Mouse (Mus musculus) gastrocnemius, postnatal 25 days (tissue): ENCODE results near the gene Slc30a2. TPM values are rescaled to one million over a fixed set of nuclear protein-coding genes. Genes with fewer than 3 reads are reported as not detected.

Source experiments
- DNase-seq: peaks from one replicate; pipeline ENCODE4 v3.0.0; 2022
- total RNA-seq, 2 experiments: library from RNA; stranded (reverse); gene quantifications; 1 replicate in 1 of 2; 2 replicates in 1 of 2; pipeline ENCODE4 v1.2.3; 2021

Slc30a2 gene
- total RNA-seq, 2 experiments from 2014 or later, result 1.4 to 7.2 TPM

DNA sequence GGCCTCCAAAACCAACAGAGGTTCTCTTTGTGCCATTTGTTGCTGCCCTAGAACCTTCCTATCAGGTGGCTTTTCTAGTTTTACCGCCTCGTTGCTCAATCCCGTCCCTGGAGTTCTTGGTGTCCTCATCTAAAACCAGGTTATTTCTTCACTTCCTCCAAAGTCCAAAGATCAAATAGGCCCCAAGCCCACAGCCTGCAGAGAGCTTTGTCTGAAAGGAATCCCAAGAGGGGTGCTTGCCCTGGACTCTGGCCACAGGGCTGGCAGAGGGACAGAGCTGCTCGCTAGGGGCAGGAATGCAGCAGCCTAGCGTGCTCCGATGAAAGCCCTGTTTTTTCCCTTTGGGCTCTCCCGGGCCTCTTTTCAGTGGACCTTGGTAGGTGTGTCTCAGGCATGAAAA lies 54.1 kb downstream of the Slc30a2 start:
- peak; percentile 46 for DNase-seq

DNA sequence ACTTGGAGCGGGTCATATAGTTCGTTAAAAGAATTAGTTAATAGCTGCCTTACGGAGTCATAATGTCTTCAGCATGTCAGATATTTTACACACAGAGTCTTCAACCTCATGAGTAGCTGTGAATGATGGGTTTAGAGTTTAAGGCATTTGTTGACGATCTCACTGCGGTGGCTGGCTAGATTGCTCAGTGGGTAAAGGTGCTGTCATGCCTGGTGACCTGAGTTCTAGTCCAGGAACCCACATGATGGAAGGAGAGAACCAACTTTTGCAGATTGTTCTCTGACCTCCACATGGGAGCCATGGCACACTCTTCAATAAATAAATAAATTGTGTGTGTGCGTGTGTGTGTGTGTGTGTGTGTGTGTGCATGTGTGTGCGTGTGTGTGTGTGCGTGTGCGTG lies 54.8 kb downstream of the Slc30a2 start:
- DNase-seq, result no peak

DNA sequence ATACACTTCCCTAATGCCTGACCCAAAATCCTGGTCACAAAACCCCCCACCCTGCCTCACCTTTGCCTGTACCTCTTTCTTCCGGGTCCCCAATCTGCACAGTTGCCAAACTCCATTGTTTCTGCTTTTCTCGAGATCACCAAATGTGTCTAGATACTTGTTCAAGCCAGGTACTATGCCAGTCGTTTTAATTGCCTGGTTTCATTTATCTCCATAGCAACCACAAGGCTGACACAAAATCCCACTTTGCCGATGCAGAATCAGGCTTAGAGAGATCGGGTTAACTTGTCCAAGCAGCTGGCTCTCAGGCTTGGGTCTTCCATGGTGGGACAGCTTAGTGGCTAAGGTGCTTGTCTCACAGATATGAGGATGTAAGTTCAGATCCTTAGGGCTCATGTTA lies 57.2 kb downstream of the Slc30a2 start:
- no peak for DNase-seq

DNA sequence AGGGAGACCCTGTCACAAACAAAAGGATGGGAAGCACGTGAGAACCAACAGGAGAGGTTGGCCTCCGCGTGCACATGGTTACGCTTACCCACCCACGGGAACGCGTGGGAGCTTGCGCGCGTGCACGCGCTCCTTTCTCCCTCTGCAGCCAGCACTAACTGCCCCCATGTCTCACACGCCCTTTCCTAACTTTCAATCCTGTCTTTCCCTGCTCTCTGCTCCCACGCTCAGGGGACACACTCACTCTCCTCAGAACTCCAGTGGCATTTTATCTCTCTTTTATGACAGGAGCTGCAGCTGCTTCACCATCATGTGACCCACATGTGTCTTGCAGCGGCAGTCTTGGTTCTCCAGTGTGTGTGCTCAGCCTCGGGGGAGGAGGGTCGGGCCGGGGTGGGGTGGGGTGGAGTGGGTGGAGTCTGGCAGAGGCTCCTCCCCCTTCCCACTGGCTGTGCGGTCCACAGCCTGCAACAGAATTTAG lies 58.2 kb downstream of the Slc30a2 start:
- DNase-seq, result peak; percentile 66

DNA sequence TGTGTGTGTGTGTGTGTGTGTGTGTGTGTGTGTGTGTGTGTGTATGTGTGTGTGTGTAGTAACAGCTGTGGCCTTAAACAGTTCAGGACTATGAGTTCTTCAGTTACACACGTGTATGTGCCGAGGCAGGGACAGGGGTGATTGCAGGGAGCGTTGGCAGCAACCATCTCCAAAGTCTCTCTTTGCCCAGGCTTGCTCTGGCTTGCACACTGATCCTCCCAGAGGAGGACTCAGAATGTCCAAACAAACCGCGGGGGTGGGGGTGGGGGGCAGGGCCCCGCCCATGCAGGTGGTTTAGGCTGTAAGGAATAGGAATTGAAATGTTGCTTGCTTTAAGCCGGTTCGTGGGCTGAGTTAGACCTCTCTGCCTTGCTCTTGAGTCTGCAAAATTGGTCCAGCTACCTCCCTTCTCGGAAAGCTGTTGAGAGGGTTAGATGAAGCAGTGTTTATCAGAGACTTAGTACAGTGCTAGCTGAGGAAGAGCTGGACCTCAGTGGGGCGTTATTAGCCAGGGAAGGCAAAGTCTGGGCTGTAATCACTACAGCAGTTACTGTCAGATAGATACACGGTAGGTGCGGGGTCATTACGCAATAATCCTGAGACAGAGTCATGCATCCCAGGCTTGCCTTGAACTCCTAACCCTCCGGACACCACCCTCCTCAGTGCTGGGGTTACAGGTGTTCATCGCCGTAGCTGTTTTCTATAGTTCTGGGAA lies 59.0 kb downstream of the Slc30a2 start:
- no peak for DNase-seq

DNA sequence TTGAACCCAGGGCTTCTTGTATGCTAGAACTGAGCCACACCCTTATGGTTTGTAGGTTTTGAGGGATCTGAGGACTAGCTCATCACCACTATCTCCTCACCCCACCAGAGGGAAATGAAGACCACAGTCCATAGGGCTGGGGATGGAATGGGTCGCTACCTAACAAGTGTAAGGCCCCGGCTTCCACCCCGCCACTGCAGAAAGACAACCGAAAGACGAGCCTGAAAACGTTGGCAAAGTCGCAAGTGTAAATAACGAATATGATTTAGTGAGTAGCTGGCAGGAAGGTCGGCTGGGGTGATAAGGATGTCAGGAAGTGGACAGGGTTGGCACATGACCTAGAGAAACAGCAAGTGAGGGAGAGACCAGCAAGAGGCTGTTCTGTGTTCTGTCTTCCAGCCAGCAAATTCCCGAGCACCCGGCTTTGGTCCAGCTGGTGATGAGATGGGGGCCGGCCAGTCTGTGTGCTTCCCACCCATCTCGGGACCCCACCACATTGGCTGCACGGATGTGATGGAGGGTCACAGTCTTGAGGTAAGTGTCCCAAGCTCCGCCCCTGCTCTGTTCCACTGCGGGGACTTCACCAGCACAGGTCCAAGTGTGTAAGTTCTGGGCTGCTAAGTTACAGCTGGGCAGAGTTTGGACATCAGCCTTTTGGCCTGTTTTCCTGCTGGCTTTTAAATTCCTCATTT lies 59.7 kb downstream of the Slc30a2 start:
- no peak for DNase-seq

DNA sequence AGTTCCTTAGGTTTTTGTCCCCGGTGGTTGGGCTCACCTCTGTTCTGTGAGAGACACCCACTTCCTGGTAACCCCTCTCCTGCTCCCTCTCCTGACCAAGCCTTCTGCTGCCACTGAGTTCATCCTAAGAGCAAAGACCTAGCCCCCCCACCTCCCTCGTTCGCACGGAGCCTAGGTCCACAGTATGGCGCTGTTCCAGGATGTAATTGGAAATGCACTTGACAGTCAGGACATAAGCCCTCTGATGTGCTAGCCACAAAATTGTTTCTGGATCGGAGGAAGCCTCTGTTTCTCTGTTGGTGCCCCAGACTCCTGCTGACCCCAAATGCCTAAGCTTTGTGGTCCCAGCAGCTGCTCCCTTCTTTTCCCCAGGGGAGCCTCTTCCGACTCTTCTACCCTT lies 60.7 kb downstream of the Slc30a2 start:
- no peak for DNase-seq

Other genes starting within 250 kb of the Slc30a2 start
- gene Cd52, start 248.1 kb upstream of the Slc30a2 start, total RNA-seq, result 1 to 10 TPM in 1 of 2 experiments, under 1 TPM in 1; 0.61 to 1.2 TPM
- 1 to 10 TPM; 1.0 to 1.3 TPM for gene Ubxn11, start 240.6 kb upstream of the Slc30a2 start, total RNA-seq
- 10 to 100 TPM; 19.1 to 26.6 TPM for gene Sh3bgrl3, start 214.4 kb upstream of the Slc30a2 start, total RNA-seq
- gene Cep85, start 156.1 kb upstream of the Slc30a2 start, total RNA-seq, result 10 to 100 TPM; 38.9 to 63.2 TPM
- gene Gm7534, start 140.2 kb upstream of the Slc30a2 start, total RNA-seq, result not detected
- 1 to 10 TPM; 1.2 to 1.4 TPM for gene Catsper4, start 115.8 kb upstream of the Slc30a2 start, total RNA-seq
- gene Cnksr1, start 104.8 kb upstream of the Slc30a2 start, total RNA-seq, result 10 to 100 TPM; 22.8 to 32.8 TPM
- not detected for gene E130218I03Rik, start 99.5 kb upstream of the Slc30a2 start, total RNA-seq
- gene Zfp593, start 97.6 kb upstream of the Slc30a2 start, total RNA-seq, result 1 to 10 TPM; 3.3 to 4.4 TPM
- gene Gm30191, start 96.2 kb upstream of the Slc30a2 start, total RNA-seq, result not detected
- 1 to 10 TPM; 3.4 TPM for gene Grrp1, start 89.1 kb upstream of the Slc30a2 start, total RNA-seq
- gene Pdik1l, start 55.3 kb upstream of the Slc30a2 start, total RNA-seq, result 1 to 10 TPM; 2.3 to 3.8 TPM
- 100 to 1,000 TPM; 113 to 253 TPM for gene Trim63, start 28.1 kb upstream of the Slc30a2 start, total RNA-seq
- 10 to 100 TPM; 25.5 to 29.2 TPM for gene Extl1, start 40.7 kb downstream of the Slc30a2 start, total RNA-seq
- gene Pafah2, start 53.1 kb downstream of the Slc30a2 start, total RNA-seq, result 1 to 10 TPM; 3.2 TPM
- gene Stmn1, start 125.1 kb downstream of the Slc30a2 start, total RNA-seq, result 10 to 100 TPM in 1 of 2 experiments, 1 to 10 TPM in 1; 6.9 to 10.6 TPM
- gene Paqr7, start 153.5 kb downstream of the Slc30a2 start, total RNA-seq, result 1 to 10 TPM; 2.3 to 4.9 TPM
- gene Aunip, start 167.8 kb downstream of the Slc30a2 start, total RNA-seq, result not detected
- gene Mtfr1l, start 192.2 kb downstream of the Slc30a2 start, total RNA-seq, result 100 to 1,000 TPM; 120 to 122 TPM
- gene Selenon, start 209.0 kb downstream of the Slc30a2 start, total RNA-seq, result 1 to 10 TPM; 6.5 to 7.2 TPM